Mouse (Mus musculus) spleen, postnatal 10 days (tissue): ENCODE results near the gene Foxk1.
A peak's percentile ranks its signal among the peaks of the same experiment; 100 is the strongest.

Experiments used
- DNase-seq, 2 experiments: peaks; one replicate each; pipeline ENCODE4 v3.0.0; 2021 to 2022; ENCODE audit warnings: low spot score in 2 of 2

Gene Foxk1

DNA sequence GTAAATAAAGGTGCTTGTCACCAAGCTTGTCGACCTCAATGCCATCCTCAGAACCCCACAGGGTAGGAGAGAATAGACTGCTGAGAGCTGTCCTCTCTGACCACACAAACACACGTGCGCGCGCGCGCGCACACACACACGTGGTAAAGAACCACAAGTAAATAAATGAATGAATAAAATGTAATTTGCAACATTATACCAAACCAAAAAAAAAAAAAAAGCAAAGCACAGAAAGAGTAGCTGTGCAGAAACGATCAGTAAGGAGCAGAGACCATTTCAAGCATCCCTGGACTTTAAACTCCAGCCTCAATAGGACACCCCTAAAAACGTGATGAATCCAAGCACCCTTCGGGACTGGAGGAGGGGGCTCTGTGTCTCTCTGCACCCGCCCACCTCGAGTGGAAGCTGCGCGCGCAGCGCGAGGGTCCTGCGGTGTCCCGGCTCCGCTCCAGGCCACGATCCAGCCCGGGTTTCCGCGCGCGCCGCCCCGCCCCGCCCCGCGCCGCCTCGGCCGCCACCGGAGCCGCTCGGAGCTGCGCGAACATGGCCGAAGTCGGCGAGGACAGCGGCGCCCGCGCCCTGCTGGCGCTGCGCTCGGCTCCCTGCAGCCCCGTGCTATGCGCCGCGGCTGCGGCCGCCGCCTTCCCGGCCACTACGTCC is at the start of gene Foxk1:
Foxk1 (plus strand) TSS at position 517 of the 660 bp plus-strand sequence.
- peak; percentile 92 to 95 for DNase-seq

DNA sequence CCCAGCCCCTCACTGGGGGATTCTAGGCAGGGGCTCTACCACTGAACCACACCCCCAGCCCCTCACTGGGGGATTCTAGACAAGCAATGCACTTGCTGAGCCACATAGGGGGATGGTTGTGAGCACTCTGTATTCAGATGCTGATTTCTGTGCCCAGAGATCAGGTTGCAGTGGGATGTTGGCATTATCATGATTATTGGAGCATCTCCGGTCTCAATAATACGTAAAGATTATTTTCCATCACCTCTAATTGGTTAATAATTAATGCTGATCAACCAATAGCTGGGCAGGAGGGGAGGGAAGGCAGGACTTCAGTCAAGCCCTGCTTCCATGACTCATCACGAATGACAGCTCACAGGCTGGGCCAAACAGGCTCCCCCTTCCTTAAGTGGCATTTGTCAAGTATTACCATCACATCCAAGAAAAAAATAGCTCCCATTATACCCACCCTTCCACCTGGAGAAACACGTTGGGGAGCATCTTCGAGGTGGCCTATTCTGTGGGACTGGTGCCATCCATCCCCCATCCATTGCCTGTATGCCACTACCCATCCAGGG is 48.9 kb upstream of the Foxk1 start:
- no peak for DNase-seq

DNA sequence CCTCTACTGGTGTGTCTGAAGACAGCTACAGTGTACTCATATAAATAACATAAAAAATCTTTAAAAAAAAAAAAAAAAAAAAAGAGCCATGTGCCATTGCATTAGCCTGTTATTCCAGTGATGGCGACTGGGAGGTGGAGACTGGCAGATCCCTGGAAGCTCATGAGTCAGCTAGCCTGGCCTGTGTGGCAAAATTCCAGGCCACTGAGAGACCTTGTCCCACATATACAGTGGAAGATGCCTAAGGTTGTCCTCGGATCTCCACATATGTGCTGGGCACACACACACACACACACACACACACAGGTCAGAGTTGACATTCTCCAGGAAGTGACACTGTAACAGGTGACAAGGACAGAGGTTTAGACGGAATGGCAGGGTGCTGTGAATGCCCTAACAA is 46.2 kb upstream of the Foxk1 start:
- DNase-seq = no peak

- DNase-seq = no peak
These were observed 40.1 kb upstream of the Foxk1 start for GRCm38 (mm10) chr5:142361166-142361565.

- no peak for DNase-seq
These were observed 38.4 kb upstream of the Foxk1 start for GRCm38 (mm10) chr5:142362894-142363293.

- DNase-seq = no peak
These were observed 37.2 kb upstream of the Foxk1 start for GRCm38 (mm10) chr5:142364095-142364494.

- DNase-seq = peak; percentile 99 to 100
These were observed 33.9 kb upstream of the Foxk1 start for GRCm38 (mm10) chr5:142367085-142368081.

DNA sequence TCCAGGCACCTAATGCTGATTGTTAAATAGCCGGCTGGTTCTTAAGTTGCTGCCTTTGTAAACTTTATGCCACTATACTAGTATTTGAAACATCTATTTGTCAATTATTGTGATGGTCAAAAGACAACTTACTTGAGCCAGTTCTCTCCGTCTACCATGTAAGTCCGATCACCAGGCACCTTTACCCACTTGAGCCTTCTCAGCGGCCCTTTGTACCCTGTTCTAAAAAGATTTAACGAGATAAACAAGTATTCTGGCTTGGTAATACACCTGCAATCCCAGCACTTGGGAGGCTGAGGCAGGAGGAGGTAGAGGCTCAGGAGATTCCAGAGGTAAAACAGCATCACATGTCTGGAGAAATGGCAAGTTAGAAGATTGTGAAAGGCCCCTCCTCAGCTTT is 33.2 kb upstream of the Foxk1 start:
- no peak for DNase-seq

DNA sequence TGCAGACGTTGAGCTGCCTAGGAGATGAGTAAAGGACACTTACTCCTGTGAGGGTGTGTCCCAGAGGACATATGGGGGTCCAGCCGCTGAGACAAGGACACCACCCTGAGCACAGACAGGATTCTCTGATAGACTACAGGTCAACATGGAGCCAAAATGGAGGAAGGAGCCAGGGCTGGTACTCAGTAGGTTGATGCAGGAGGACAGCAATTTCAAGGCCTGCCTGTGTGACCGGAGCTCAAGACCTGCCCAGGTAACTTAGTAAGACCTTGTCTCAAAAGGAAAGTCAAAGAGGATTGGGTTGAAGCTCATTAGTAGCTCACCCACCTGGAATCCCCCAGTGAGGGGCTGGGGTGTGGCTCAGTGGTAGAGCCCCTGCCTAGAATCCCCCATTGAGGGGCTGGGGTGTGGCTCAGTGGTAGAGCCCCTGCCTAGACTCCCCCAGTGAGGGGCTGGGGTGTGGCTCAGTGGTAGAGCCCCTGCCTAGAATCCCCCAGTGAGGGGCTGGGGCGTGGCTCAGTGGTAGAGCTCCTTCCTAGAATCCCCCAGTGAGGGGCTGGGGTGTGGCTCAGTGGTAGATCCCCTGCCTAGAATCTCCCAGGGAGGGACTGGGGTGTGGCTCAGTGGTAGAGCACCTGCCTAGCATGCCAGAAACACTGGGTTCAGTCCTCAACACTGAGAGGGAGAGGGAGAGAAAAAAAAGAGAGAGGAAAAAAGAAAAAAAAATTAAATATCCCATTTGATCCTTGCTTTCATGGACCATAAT is 30.7 kb upstream of the Foxk1 start:
- no peak for DNase-seq

- DNase-seq = no peak
These were observed 29.8 kb upstream of the Foxk1 start for GRCm38 (mm10) chr5:142371172-142372155.

DNA sequence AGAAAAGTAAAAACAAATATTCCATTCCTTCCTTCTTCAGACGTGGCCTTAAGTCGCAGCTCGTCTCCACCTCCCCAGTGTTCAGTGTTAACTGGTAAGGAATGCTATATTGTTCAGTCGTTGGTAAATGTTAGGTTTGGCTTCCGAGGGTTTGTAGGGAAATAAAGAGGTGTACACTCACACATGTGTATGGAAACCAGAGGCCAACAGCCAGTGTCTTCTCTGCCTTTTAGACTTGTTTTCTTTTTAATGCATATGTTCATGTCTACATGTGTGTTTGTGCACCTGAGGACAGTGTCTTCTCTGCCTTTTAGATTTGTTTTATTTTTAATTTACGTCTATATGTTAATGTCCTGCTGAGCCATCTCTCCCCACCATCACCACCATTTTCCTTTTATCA is 29.1 kb upstream of the Foxk1 start:
- no peak for DNase-seq

GRCm38 (mm10) chr5:142374343-142374742 is 27.0 kb upstream of the Foxk1 start:
- DNase-seq = no peak

GRCm38 (mm10) chr5:142375641-142376040 is 25.7 kb upstream of the Foxk1 start:
- DNase-seq = no peak

DNA sequence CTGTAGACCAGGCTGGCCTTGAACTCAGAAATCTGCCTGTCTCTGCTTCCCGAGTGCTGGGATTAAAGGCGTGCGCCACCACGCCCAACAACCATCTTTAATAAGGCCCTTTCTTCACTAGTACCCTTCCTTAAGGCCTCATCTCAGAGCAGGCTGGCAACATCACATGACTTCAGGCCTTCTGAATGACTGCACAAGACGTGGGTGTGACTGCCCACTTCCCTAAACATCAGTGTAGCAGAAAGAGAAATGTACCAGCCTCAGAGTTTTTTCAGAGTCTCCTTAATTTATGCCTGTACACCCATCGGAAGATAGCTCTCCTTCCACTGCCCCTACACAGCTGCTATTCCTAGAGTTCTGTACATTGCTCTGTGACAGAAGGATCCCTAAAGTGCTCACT is 25.2 kb upstream of the Foxk1 start:
- DNase-seq = peak in 1 of 2 experiments; percentile 58

DNA sequence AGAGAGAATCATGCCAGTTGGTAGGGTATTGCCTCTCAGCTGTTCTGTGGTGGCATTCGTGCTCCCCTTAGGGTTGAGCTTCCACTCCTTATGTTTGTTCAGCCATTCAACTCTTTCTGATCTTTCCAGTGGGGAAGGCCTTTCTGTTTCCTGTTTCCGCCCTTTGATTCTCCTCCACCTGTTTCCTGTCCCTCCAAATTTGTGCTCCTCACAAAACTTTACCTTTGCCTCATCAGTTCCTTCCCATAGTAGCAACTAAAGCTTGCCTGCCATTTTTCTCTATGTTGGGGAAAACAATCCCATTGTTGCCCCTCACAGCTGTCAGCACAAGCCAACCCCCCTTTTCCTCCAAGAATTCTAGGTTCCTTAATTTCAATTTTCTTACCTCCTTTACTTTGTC is 23.2 kb upstream of the Foxk1 start:
- DNase-seq = no peak

- DNase-seq = no peak
These were observed 20.8 kb upstream of the Foxk1 start for GRCm38 (mm10) chr5:142380491-142380890.

GRCm38 (mm10) chr5:142384911-142385660 is 16.2 kb upstream of the Foxk1 start:
- peak in 1 of 2 experiments; percentile 65 for DNase-seq

DNA sequence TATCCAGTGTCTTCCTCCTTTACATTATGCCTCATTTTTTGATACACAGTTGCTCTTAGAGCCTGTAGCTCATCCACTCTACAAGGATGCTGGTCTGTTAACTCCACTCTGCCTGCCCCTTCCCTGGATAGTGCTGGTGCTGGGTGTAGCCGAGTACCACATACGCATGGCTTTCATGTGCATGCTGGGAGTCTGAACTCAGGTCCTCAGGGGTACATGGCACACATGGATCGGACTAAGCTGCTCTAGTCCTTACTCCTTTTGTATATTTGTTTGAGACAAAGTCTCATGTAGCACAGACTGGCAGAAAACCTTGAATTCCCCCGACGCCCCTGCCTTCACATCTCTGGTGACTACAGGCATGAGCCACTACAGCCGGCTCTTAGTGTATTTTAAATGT is 15.0 kb upstream of the Foxk1 start:
- no peak for DNase-seq

DNA sequence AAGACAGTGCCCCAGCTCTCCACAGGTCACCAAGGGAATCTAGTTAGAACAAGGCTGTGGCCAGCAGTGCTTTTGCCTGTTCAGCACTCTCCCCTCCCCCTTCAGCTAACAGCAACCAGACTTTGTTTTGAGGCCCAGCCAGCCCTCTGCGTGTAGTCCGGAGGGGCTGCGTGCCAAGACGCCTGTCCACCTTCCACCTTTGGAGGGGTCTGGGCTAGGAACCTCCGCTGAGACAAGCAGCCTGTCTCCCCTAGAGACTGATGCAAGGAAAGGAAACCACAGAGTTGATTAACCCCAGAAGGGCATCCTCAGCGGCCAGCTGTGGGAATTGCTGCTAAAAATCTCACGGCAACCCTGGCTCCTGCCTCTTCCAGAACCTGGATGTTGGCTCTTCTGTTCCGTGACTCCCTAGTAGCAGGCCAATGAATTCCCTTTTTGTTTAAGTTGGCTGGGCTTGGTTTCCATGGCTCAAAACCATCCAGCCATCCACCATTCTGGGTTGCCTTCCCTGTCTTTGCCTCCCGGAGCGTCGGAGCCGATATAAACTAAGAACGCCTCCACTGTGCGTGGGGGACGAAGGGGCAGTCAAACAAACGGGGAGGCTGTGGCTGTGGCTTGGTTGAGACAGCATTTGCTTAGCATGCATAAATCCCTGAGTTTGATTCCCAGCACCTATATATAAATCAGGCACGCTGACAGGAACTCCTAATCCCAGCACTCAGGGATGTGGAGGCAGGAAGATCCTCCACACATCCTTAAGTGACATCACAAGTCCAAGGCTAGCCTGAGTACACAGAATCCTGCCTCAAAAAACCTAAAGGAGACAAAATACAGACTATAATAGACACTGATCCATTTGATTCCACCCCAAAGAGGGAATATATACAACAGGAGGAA is 14.3 kb upstream of the Foxk1 start:
- DNase-seq = no peak
